Mouse (Mus musculus) A20 (cell line): ENCODE results near the gene Pank1.

Experiments
- DNase-seq: peaks from one replicate; pipeline ENCODE4 v3.0.0-alpha.2; 2011; ENCODE audit warnings: low read depth, low spot score

Pank1 gene

GRCm38 (mm10) chr19:34878603-34879541 lies at the start of gene Pank1:
TSS of gene Pank1 (minus strand) at chr19:34879455.
- DNase-seq = peak; percentile 84

DNA sequence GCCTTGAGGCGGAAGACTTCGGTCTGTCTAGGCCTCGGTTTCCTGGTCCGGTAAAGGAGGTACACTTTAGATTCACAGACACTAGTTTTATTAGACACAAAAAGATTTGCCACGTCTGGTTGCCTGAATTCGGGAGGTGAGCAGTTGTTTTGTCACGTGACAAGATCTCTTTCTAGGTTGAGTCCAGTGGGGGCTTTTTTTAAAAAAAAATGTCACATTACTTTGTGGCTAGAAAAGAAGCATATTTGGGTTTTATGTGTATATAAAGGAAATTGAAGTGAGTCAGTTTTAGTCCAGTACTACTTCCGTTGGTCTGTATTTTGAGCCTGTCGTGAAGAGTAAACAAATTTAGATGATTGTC lies 43.3 kb upstream of the Pank1 start:
- no peak for DNase-seq

DNA sequence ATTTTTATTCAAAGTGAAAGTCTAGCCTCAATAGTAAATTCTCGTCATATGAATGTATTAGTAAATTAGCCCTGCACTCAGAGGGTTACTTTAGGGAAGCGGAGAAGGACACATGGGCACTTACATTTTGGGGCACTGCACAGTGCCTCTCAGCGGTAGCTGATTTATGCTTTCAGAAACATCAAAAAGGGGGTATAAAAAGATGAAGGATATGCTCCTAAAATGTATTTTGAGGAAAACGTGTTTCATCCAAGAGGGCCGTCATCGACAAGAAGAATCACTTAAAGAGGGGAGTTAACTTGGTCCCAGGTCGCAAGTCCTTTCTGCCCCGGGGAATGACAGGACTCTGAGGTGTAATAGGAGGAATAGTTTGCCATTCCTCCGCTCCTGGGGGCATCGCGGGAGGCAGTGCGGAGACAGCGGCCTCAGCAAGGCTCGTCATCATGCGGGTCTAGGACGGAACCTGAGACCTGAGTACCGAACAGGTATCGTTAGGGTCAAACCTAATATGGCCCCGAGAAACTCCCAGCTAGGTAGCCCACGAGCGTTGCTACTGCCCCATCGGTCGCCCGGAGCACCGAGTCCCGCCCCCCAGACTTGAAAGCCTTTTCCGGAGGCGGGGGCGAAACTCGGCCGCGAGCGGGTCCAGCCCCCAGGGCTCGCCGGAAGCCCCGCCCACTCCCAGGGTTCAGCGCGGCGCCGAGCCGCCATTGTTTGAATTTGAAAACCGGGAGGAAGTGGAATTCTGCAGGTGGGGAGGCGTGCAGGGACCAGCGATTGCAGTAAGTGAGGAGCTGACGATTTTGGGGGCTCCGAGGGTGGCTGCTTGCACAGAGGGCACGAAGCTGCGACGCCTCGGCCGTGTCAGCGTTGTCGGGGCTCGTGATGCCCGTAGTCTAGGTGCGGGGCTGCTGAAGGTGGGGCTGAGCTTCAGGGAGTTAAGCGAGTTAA lies 42.7 kb upstream of the Pank1 start, which contains the start of gene Kif20b:
Kif20b (plus strand) TSS at position 710 of the 951 bp plus-strand sequence.
- DNase-seq = peak; percentile 97

GRCm38 (mm10) chr19:34921253-34921651 lies 42.0 kb upstream of the Pank1 start:
- DNase-seq = peak; percentile 80

DNA sequence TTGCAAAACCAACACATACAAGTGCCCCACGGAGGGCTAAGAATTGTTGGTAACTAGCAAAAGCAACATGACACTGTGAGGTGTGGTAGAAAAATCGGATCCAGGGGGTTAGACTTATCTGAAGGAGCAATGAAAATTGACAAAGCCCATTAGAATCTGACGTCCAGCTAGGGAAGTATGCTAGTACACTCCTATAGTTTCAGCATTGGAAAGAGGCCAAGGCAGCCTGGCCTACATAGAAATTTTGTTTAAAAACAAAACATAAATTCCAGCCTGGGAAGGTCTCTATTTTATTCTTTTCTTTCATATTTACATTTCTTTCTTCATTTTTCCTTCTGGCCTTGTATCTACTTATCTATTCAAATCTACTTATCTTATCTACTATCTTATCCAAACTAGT lies 41.3 kb upstream of the Pank1 start:
- DNase-seq = no peak

DNA sequence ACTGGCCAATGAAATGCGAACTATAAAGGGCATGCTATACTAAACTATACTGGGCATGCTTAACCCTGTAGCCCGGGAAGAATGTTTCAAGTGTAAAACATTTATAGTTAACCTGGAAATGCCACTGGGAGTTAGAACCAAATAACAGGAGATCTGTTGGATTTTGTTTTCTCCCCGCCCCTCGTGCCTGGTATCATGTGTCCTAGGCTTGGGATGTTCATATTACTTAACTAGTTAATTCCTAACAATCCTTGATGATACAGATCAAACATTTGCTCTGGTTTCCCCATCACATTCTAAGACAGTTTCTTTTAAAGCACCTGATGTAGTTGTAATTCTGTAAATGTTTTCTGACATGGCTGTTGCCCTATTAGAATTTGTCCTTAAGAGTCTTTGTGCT lies 40.8 kb upstream of the Pank1 start:
- DNase-seq = no peak

DNA sequence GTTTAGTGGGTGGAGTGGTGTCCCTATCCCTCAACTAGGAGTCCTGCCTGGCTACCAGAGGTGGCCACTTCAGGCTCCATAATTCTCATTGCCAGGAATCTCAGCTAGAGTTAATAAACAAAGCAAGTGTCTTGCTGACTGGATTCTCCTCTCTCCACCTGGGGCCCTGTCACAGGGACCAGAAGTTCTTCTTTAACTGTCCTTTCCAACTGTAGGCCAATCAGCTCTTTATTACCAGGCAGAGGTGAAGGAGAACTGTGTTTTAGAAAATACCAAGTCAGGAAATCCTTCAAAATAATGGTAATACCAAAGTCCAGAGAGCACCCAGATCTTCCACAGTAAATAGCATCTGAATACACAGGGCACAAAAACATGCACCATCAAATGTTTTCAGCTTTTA lies 33.1 kb upstream of the Pank1 start:
- DNase-seq = no peak

DNA sequence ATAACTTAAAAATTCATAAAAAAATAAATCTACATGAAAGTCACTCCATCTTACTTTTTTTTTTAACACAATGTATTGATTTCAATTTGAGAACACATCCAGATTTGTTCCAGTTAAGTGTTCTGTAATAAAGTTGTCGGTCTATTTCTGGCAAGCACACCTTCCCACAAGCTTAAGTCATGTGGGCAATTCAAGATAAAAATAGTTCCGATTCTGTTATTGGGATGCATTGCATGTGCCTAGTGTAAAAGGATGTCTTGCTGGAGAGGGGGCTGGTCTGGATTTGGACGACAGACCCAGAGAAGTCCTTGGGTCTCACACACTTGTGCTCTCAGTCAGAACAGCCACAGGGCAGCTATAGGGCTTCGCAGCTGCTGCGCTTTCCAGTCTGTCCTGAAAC lies 27.5 kb upstream of the Pank1 start:
- DNase-seq = no peak

DNA sequence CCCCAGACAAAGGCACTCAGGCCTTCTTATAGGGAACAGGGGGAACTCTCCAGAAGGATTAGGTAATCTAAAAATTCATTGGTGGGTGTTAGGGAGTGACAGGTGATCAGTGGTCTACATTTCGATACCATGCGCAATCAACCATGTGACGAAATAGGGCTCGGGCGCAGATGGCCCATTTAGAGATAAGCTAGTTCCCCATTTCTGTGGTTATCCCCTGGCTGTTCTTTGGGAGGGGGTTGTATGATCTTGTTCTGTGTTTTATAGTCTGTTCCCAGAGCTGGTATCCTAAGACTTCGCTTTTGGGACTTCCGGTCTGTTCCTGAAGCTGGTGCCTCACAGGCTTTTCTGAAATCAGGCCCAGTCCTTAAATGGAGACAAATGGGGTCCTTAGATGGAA lies 26.2 kb upstream of the Pank1 start:
- no peak for DNase-seq

- no peak for DNase-seq
Observed at GRCm38 (mm10) chr19:34904032-34904431, 24.8 kb upstream of the Pank1 start.

DNA sequence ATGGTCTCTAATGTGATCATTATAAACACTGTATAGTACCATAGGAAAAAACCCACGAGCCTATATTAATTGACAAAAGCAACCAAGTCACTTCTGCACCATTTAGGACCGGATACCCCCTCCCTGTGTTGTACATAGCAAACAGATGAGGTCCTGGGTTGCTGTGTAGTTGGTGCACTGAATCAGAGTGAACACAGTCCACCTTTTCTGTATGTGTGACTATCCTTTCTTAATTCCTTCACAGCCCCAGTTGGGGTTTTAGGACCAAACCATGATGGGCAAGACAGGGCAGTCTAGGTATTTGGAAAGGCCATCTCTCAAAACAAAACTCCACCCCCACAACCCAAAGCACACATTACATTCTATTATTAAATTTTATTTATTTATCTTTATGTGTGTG lies 22.5 kb upstream of the Pank1 start:
- no peak for DNase-seq

- no peak for DNase-seq
Observed at GRCm38 (mm10) chr19:34901266-34901665, 22.0 kb upstream of the Pank1 start.

- DNase-seq = no peak
Observed at GRCm38 (mm10) chr19:34898941-34899340, 19.7 kb upstream of the Pank1 start.

- DNase-seq = no peak
Observed at GRCm38 (mm10) chr19:34897082-34897965, 18.1 kb upstream of the Pank1 start.

DNA sequence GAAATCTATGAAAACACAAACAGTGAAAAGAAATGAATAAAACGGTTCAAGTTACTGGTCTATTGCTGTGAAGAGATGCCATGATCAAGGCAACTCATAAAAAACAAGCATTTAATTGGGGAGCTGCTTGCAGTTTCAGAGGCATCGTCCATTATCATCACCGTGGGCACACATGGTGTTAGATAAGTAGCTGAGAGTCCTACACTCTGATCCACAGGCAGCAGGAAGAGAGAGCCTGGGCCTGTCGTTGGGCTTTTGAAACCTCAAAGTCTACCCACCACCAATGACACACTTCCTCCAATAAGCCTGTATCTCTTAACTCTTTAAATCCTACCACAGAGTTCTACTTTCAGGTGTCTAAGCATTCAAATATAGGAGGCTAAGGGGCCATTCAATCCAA lies 15.8 kb upstream of the Pank1 start:
- DNase-seq = no peak

- no peak for DNase-seq
Observed at GRCm38 (mm10) chr19:34891590-34891989, 12.3 kb upstream of the Pank1 start.

DNA sequence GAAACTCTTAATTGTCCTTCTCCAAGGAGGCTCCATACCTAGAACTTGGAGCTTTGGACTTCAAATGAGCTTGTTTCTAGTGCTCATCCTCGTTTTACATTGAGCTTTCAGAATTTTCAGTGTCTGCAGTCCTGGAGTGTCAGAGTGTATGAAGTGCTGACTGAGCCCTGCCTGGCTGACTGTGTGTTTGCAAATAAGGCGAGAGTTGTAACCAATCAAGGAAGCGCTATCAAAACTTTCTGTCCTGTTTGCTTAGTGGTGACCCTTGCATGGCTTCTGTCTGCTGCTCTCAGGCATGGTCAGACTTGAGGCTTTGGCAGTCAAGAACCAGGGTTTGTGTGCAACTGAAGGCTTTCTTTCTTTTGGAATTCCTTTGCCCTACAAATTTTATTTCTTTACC lies 11.7 kb upstream of the Pank1 start:
- DNase-seq = no peak

GRCm38 (mm10) chr19:34886324-34886723 lies 7.1 kb upstream of the Pank1 start:
- DNase-seq = no peak

- DNase-seq = peak; percentile 55
Observed at GRCm38 (mm10) chr19:34883526-34884224, 4.4 kb upstream of the Pank1 start.

DNA sequence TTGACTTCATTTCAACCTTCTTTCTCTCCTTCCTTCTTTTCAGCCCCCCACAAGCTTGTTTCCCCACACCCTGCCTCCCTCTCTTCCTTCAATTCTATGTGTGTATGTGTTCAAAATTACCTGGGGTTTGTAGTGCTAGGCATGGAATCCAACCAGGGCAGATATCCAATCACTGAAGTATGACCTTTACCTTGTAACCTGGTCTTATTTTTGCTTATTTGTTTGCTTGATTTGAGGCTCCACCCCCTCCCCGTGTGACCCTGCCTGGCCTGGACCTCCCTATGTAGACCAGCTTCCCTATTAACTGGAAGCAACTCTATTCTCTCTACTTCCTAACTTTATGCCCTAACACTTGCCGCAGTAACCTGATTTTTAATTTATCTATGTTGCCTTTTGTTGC lies 3.2 kb upstream of the Pank1 start:
- no peak for DNase-seq

- DNase-seq = peak; percentile 44
Observed at GRCm38 (mm10) chr19:34881160-34881559, 1.9 kb upstream of the Pank1 start.
